Mouse (Mus musculus) ES-Bruce4 (cell line): ENCODE measurements around the gene Ap2b1.

Experiments
- CTCF ChIP-seq: IDR thresholded peaks from one replicate; pipeline ENCODE4 v1.8.1; 2011; ENCODE audit warnings: low read depth, low read length
- EP300 ChIP-seq: IDR thresholded peaks from 2 replicates; pipeline ENCODE4 v1.6.1; 2011; ENCODE audit warnings: low read depth, low read length; ENCODE audit not compliant: insufficient read depth

- TF ChIP-seq CTCF (no peak), EP300 (0 out of 2 replicates have a peak, but pooled peaks have one; percentile 47)
Measured at GRCm38 (mm10) chr11:83298225-83299195, at the start of gene Ap2b1.
